ENCODE assay signal across 22 mouse cellular contexts in genomic region chr13:99672714-99673113, GRCm38 (mm10).
DNase-seq lines count a peak whose midpoint lies in the region; ATAC-seq lines count a peak whose summit lies in the region.
"Had no signal": no experiment of that assay in that cellular context is flagged by ENCODE, and none has a peak within 500 bp of the region (broad histone marks: within the 10 kb centered on the region; RNA-seq: fewer than 3 reads in every experiment).

No protein-coding gene starts in this region.

- WGBS in heart, embryonic 10.5 days = 48% methylated on average over 1 of the region's 1 CpGs
- WGBS in kidney, embryonic 15.5 days = 66% methylated on average over 1 of the region's 1 CpGs

- peak; percentile 35 for DNase-seq in adrenal gland, postnatal 10 days
- no peak for DNase-seq in adrenal gland, adult 18-20 months (ENCODE audit: low spot score in 2 of 2)
- peak; percentile 41 for DNase-seq in heart, adult 11 months
- DNase-seq in heart, embryonic 10.5 days (ENCODE audit: low spot score) = no peak
- DNase-seq in kidney, postnatal 14 days = peak; percentile 19
- peak; percentile 39 for DNase-seq in brain, adult 2 months (ENCODE audit: low read depth, low spot score)
- DNase-seq in liver = no peak
- DNase-seq: gastrocnemius, postnatal 14 days; heart, adult 18-20 months; liver, postnatal 0 days; thymus, adult 18-20 months; thymus, postnatal 36 days had no signal

- no peaks in the 10 kb centered on the region for H3K27me3 ChIP-seq in heart, embryonic 10.5 days (ENCODE audit: insufficient read depth, poor library complexity, severe bottlenecking)
- no peaks in the 10 kb centered on the region for H3K27me3 ChIP-seq in kidney, embryonic 15.5 days
- H3K27me3 ChIP-seq: intestine, embryonic 15.5 days; midbrain, embryonic 13.5 days had no signal

- H3K4me3 ChIP-seq in heart, embryonic 10.5 days = no peak overlapping the region
- H3K4me3 ChIP-seq in kidney, embryonic 15.5 days (replicated peaks) = no peak overlapping the region
- H3K4me3 ChIP-seq: embryonic facial prominence, embryonic 10.5 days; forebrain, embryonic 10.5 days; intestine, embryonic 15.5 days; midbrain, embryonic 13.5 days had no signal

- ATAC-seq in kidney, embryonic 15.5 days (replicated peaks; ENCODE audit: low FRiP score) = no peak
- ATAC-seq: activated CD4-positive, CD25-positive, alpha-beta regulatory T cell, adult 4 months; forebrain, embryonic 16.5 days; hindbrain, embryonic 16.5 days; intestine, embryonic 15.5 days; liver, postnatal 0 days; lung, postnatal 0 days; midbrain, embryonic 13.5 days had no signal

- no peak overlapping the region for H3K27ac ChIP-seq in heart, embryonic 10.5 days
- H3K27ac ChIP-seq in kidney, embryonic 15.5 days = no peak overlapping the region
- H3K27ac ChIP-seq: embryonic facial prominence, embryonic 10.5 days; forebrain, embryonic 10.5 days; intestine, embryonic 15.5 days; midbrain, embryonic 13.5 days had no signal

- H3K4me1 ChIP-seq in heart, embryonic 10.5 days = peaks cover 23% of the 10 kb centered on the region
- no peaks in the 10 kb centered on the region for H3K4me1 ChIP-seq in kidney, embryonic 15.5 days
- H3K4me1 ChIP-seq: embryonic facial prominence, embryonic 10.5 days; intestine, embryonic 15.5 days had no signal

- H3K9ac ChIP-seq in kidney, embryonic 15.5 days = no peak overlapping the region
- H3K9ac ChIP-seq: intestine, embryonic 15.5 days; liver, postnatal 0 days; midbrain, embryonic 13.5 days had no signal

- no peaks in the 10 kb centered on the region for H3K9me3 ChIP-seq in heart, embryonic 10.5 days
- H3K9me3 ChIP-seq in kidney, embryonic 15.5 days (replicated peaks) = no peaks in the 10 kb centered on the region
- H3K9me3 ChIP-seq: embryonic facial prominence, embryonic 10.5 days; intestine, embryonic 15.5 days; midbrain, embryonic 13.5 days had no signal

- no peak overlapping the region for H3K4me2 ChIP-seq in kidney, embryonic 15.5 days
- H3K4me2 ChIP-seq: intestine, embryonic 15.5 days; liver, embryonic 11.5 days; midbrain, embryonic 13.5 days had no signal

- H3K36me3 ChIP-seq in heart, embryonic 10.5 days = no peaks in the 10 kb centered on the region
- no peaks in the 10 kb centered on the region for H3K36me3 ChIP-seq in kidney, embryonic 15.5 days
- H3K36me3 ChIP-seq: embryonic facial prominence, embryonic 10.5 days; forebrain, embryonic 10.5 days; intestine, embryonic 15.5 days; midbrain, embryonic 13.5 days had no signal

Comparison
In these comparisons a context has a peak if more than half of its experiments do, and no peak if none do; other contexts are left out.
1. DNase-seq: peak in adrenal gland, postnatal 10 days (single experiment), heart, adult 11 months (single experiment), kidney, postnatal 14 days (single experiment) and brain, adult 2 months (single experiment); none in adrenal gland, adult 18-20 months (0 of 2), heart, embryonic 10.5 days (single experiment) and liver (single experiment).